Mouse (Mus musculus) inflammation-experienced regulatory T-cells, adult 6 months (primary cell): ENCODE results near the gene Pdcd7. TPM values are rescaled to one million over a fixed set of nuclear protein-coding genes. Genes with fewer than 3 reads are reported as not detected.

Source experiments
- ATAC-seq: one replicate; pipeline ENCODE4 v1.8.0; 2017
- polyA plus RNA-seq, 3 experiments: library from polyadenylated mRNA; unstranded; fragments of 100-300 nt; shearing (Covaris generic); gene quantifications; one replicate each; pipeline ENCODE4 v1.2.1; 2017

The Pdcd7 gene
- polyA plus RNA-seq, 3 experiments from 2014 or later, result 4.3 to 6.0 (median 5.8) TPM

DNA sequence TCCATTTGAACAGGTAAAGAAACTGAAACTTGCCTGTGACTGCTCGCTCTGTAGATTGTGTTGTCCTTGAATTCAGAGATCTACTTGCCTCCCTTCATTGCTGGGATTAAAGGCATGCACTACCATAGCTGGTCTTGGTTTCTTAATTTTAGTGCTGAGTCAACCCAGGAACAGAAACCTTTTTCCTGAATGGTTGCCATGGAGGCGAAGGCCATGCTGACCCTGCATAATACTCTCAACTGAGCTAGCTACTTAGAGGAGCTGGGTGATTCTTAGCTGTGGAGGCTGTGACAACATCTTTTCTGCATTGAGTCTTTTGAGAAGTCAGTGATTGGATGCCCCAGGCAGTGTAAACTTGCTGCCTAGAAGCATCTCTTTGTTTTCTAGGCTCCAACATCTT, 11.1 kb downstream of the Pdcd7 start:
- ATAC-seq, result no peak

DNA sequence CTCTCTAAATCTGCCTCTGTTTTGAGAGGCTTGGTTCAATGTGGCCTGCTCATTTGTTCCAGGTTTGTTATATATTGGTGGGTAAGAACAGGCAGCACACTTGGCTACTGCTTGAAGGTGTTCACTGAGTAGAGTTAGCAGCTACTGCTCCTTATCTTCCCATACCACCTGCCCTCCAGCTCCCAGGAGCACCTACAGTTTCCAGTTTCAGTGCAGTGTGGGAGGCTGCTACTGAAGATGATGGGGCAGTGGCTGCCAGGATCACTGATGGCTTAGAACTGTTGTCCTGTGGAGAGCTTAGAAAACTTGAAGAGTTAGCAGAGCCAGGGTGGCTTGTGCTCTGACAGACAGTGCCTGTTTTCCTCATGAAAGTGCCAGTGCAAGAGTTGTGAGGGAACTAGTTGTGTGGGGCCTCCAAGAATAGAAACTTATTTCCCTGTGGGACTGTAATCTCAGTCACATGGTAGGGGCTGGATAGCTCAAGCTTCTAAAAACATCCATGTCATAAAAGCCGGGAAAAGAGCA, 13.1 kb downstream of the Pdcd7 start:
- ATAC-seq, result no peak

- ATAC-seq, result no peak
Measured at GRCm38 (mm10) chr9:65360641-65361448, 14.9 kb downstream of the Pdcd7 start, which contains the start of gene Ubap1l. Ubap1l (plus strand) TSS chr9:65361041.

GRCm38 (mm10) chr9:65363684-65364083, 17.8 kb downstream of the Pdcd7 start:
- no peak for ATAC-seq

DNA sequence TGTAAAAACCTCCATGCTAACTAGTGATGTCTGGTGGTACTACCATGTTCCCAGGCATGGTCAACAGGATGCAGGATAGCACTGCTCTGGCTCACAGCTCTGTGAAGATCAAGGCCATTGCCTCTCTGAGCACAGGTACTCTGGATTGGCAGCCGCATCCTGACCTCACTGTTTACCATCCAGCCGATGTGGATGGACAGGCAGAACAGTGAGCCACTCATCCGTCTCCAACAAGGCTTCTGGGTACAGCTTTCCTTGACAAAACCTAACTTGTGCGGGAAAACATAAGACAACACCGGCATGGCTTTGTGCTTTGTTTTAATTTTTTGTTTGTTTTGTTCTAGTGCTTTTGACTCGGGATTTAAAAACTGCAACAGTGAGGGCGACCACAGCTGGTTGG, 19.8 kb downstream of the Pdcd7 start:
- no peak for ATAC-seq

GRCm38 (mm10) chr9:65371756-65372155, 25.9 kb downstream of the Pdcd7 start:
- ATAC-seq, result no peak

GRCm38 (mm10) chr9:65372449-65372848, 26.5 kb downstream of the Pdcd7 start:
- no peak for ATAC-seq

DNA sequence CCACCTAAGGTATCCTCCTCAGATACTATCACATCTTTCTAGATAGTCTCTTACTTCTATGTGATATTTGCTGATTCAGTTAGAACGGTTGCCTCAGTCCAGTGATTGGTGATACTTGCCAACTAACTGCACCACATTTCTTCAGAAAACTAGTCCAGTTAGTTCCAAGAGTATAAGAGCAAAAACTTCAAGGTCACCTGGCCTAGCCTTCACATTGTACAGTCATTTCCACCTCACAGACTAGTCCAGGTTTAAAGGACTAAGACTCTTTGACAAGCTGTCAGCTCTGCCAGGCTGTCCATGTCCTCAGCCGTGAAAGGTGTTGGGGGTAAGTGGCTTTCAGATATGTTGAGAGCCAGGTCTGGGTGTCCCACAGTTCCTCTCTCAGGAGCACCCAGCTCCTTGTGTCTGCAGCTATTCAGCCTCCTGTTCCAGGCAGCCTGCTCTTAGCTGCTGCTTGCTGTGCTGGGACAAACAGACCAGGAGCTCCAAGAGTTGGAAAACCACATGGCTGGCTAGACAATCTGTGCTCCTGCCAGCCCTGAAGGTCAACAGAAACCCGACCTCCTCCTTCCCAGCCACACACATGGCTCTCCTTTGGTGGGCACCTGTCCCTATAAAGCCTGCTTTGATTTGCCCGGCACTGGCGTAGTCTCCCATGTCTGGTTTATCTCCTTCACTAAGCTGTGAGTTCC, 28.7 kb downstream of the Pdcd7 start:
- ATAC-seq, result no peak

DNA sequence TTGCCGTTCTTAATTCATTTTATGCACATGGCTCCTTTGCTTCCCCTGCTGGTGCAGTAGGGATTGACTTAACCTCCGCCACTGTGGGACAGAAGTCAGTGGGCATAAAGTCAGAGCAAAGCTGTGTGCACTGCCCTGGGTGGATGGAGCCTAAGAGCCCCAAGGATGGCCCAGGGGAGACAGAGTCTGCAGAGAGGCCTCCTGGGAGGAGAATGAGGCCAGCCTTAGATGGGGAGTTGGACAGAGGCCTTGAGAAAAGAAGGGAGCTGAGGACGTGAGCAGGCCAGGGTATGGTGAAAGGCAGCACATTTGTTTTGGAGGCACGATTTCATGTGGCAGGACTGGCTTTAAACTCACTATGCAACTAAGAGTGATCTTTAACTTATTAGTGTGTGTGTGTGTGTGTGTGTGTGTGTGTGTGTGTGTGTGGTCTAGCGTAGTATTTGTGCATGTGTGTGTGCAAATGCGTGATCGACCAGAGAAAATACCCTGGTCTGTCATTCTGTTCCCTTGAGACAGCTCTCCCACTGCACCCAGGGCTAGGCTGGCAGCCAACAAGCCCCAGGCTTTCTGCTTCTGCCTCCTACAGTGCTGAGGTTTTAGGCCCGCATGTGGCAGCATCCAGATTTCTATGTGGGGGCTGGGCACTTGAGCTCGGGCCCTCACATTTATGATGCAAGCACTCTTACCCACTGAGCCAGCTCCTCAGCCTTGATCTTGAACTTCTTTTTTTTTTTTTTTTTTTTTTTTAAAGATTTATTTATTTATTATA, 29.4 kb downstream of the Pdcd7 start:
- no peak for ATAC-seq

- ATAC-seq, result no peak
Measured at GRCm38 (mm10) chr9:65381017-65381590, 35.2 kb downstream of the Pdcd7 start.

GRCm38 (mm10) chr9:65382031-65382750, 36.3 kb downstream of the Pdcd7 start:
- no peak for ATAC-seq

DNA sequence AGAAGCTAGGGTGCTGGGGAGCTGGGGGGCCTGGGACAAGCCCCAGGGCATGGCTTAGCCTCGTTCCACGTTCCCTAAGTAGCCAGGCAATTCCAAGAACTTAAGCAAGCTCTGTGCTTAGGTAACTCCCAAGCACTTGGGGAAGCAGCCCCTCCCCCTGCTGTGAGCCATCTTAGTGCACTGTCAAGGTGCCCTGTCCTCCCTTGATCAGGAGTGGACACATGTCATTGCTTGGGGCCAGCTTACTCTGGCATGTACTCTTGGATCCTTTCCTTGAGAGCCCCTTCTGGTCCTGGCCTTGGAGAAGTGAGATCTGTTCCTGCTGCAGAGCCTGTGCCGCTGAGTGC, 36.8 kb downstream of the Pdcd7 start:
- no peak for ATAC-seq

GRCm38 (mm10) chr9:65384276-65384675, 38.4 kb downstream of the Pdcd7 start:
- ATAC-seq, result no peak

GRCm38 (mm10) chr9:65386373-65387140, 40.7 kb downstream of the Pdcd7 start:
- ATAC-seq, result no peak

DNA sequence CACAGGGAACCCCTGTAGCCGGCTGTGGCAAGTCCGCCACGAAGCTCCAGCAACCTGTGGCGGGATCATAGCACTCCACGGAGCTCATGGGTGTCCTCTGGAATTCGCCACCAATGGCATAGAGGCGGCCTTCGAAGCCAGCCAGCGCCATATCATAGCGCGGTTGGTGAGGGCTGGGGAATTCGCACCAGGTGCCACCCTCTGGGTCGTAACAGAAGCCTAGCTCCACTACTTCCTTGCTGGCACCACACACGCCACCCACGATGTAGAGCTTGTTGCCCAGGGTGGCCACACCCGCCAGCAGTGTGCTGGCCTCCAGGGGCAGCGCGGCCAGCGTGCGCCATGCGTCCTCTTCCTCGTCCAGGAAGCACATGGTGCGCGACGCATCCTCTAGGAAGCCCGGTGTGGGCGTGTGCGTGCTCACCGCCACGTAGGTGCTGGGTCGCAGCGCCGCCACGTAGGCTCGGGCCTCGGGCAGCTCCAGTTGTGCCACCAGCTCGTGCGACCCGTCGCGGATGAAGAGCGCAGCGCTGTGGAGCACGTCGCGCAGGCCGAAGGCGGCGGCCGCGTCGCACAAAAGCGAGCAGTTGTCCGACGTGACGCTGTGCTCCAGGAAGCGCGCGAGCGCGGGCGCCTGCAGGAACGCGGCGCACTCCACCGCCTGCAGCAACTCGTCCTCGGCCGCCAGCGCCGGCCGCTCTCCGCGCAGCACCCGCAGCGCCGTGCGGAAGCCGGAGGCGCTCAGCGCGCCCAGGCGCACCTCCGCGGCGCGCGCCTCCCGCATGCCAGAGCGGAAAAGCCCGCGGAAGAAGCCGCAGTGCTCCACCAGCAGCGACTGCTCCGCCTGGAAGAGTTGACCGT, 45.1 kb downstream of the Pdcd7 start:
- ATAC-seq, result no peak

DNA sequence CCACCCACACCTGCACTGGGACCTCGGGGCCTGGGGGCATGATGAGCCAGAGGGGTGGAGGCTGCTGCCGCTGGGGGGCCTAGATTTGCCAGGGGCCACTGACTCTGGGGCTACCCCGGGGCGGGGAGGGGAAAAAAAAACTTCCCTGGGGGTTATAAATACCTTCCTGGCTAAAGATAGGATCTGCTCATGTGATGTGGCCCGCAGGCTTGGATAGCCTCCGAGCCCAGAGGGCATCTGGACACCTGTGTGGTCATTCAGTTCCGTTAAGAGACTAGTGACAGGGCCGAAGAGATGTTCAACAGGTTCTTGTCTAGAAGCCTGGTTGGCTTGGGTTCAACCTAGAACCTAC, 45.7 kb downstream of the Pdcd7 start, which contains the start of gene Kbtbd13:
Kbtbd13 (minus strand) TSS at position 40 of the 352 bp plus-strand sequence.
- no peak for ATAC-seq

DNA sequence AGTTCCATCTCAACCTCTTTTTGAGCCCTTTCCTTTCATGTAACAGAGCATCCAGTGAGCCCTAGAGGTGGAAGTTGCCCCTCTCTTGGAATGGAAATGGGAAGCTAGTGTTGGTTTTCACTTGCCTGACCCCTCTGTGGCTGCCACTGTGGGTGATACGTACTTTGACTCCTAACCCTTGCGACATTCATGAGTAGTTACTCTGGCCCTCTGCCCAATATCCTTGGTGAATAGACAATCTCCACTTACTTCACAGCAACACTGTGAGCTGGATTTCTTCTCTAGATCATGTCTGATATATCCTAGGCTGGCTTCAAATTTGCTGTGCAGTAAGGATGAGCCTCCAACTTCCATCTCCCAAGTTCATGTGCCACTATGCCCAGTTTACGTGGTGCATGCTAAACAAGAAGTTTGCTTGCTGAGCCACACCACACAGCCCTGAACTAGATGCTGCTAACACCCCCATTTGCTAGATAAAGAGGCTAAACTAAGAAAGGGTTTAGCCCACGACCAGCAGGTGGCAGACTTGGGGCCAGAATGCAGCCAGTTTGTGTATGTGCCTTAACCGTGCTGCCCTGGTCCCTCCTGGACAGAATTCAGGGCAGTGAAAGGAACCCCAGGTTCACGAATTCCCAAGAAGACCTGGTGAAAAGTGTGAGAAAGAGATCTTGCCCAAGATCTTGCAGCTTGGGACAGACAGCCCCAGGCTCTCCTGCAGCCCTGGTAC, 46.9 kb downstream of the Pdcd7 start:
- no peak for ATAC-seq

- ATAC-seq, result no peak
Measured at GRCm38 (mm10) chr9:65393606-65394005, 47.7 kb downstream of the Pdcd7 start.

- ATAC-seq, result no peak
Measured at GRCm38 (mm10) chr9:65394360-65394759, 48.5 kb downstream of the Pdcd7 start.

DNA sequence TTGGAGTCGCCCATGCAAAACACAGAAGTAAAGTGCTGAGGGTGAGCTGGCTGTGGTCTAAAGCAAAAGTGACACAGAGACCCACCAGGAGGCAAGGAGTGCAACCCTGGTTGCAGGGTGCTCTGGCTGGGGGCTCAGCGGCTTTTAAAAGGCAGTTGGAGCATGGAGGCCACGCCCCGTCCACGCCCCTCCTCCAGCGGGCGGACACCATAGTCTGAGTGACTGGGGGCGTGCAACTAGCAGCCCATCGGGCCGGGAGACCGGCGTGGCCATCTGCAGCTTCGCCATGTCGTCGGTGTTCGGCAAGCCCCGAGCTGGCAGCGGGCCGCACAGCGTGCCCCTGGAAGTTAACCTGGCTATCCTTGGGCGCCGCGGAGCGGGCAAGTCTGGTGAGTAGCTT, 52.4 kb downstream of the Pdcd7 start, which contains the start of gene Rasl12:
Rasl12 (plus strand) TSS at position 228 of the 400 bp plus-strand sequence.
- no peak for ATAC-seq
